Mouse (Mus musculus) forebrain, embryonic 14.5 days (tissue): Measurements from ENCODE around the gene Spast. TPM values are rescaled to one million over a fixed set of nuclear protein-coding genes. Genes with fewer than 3 reads are reported as not detected.

Source experiments
- ATAC-seq: fragments of 200-750 bp; cut with Nextera tagmentation; 2 replicates; pipeline ENCODE4 v1.8.0; 2017; ENCODE audit warnings: mild to moderate bottlenecking, moderate library complexity
- DNase-seq: peaks from one replicate; pipeline ENCODE4 v3.0.0-alpha.2; 2015; ENCODE audit warnings: low spot score
- H3K27ac ChIP-seq: fragments of 300-500 bp; sonication (generic); 2 replicates; pipeline ENCODE4 v1.5.1; 2014; ENCODE audit warnings: low read depth, mild to moderate bottlenecking, control low read depth, low read length, moderate library complexity
- H3K27me3 ChIP-seq: fragments of 300-500 bp; sonication (generic); replicated peaks from 2 replicates; pipeline ENCODE4 v1.6.1; 2014; ENCODE audit warnings: low read length, control low read depth, mixed read lengths; ENCODE audit not compliant: control insufficient read depth, insufficient read depth
- H3K36me3 ChIP-seq: fragments of 300-500 bp; sonication (generic); 2 replicates; pipeline ENCODE4 v1.6.1; 2014; ENCODE audit warnings: low read length, control low read depth; ENCODE audit not compliant: control insufficient read depth, insufficient read depth
- H3K4me1 ChIP-seq: fragments of 300-500 bp; sonication (generic); 2 replicates; pipeline ENCODE4 v1.6.1; 2014; ENCODE audit warnings: antibody characterized with exemption, low read length, control low read depth; ENCODE audit not compliant: control insufficient read depth, insufficient read depth
- H3K4me2 ChIP-seq: fragments of 300-500 bp; sonication (generic); 2 replicates; pipeline ENCODE4 v1.6.1; 2014; ENCODE audit warnings: mild to moderate bottlenecking, control low read depth, low read length
- H3K4me3 ChIP-seq: fragments of 300-500 bp; sonication (generic); 2 replicates; pipeline ENCODE4 v1.5.1; 2014; ENCODE audit warnings: low read depth, low read length, control low read depth
- H3K9ac ChIP-seq: fragments of 300-500 bp; sonication (generic); 2 replicates; pipeline ENCODE4 v1.6.1; 2014; ENCODE audit warnings: mild to moderate bottlenecking, low read length, control low read depth, moderate library complexity
- H3K9me3 ChIP-seq: fragments of 300-500 bp; sonication (generic); replicated peaks from 2 replicates; pipeline ENCODE4 v1.6.1; 2016; ENCODE audit warnings: low read length, control low read depth, mixed read lengths; ENCODE audit not compliant: control insufficient read depth
- WGBS: fragments of 180-500 bp; shearing (Covaris S2); extraction: QIAGEN DNeasy Blood & Tissue Kit; methylation state at CpG from one replicate; pipeline ENCODE4 v1.1.7; 2014; 5-methylcytosine and 5-hydroxymethylcytosine counted together
- polyA plus RNA-seq: library from polyadenylated mRNA; unstranded; fragments of >200 nt; fragmentation: Nextera tagmentation; extraction: Ambion mirVana; gene quantifications from 2 replicates; pipeline ENCODE4 v1.2.1, GENCODE M21; 2014

Gene Spast
- polyA plus RNA-seq, 1 experiment from 2014 or later, result 40.3 TPM

DNA sequence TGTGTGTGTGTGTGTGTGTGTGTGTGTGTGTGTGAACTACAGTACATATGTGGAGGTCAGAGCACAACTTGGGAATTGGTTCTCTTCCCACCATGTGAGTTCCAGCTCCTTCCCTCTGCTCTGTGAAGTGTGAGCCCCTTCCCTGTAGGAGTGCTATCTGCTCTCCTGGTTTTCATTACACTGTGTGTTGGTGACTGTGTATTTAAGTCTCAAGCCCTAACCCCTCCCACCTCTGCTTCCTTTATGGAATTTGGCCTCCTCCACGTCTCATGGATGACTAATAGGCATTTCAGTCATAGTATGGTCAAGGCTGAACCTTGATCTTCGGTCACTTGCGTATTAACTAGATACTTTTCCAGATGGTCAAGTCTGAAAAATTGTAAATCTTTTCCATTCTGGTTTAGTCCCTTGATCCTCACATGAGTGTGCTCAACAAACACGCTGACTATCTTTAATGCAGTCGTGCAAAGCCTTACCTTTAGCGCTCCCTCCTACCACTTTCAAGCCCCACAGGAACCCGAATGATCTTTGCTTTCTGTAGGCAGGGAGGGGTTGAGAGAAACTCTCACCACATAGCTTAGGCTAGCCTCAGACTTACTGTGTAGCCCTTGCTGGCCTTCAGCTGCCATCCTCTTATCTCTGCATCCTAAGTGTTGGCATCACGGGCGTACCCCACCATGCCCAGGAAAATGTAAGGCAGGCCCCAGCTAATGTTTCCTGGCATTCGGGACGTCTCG is 63.9 kb downstream of the Spast start:
- no peak overlapping the region for H3K4me2 ChIP-seq
- WGBS, result 94% methylated on average over 12 of the region's 12 CpGs
- H3K9me3 ChIP-seq, result no peaks in the 10 kb centered on the region
- no peak overlapping the region for H3K9ac ChIP-seq
- H3K36me3 ChIP-seq, result peaks cover 49% of the 10 kb centered on the region
- no peak for ATAC-seq
- H3K4me1 ChIP-seq, result no peaks in the 10 kb centered on the region
- H3K4me3 ChIP-seq, result no peak overlapping the region
- no peak overlapping the region for H3K27ac ChIP-seq
- DNase-seq, result no peak
- no peaks in the 10 kb centered on the region for H3K27me3 ChIP-seq

DNA sequence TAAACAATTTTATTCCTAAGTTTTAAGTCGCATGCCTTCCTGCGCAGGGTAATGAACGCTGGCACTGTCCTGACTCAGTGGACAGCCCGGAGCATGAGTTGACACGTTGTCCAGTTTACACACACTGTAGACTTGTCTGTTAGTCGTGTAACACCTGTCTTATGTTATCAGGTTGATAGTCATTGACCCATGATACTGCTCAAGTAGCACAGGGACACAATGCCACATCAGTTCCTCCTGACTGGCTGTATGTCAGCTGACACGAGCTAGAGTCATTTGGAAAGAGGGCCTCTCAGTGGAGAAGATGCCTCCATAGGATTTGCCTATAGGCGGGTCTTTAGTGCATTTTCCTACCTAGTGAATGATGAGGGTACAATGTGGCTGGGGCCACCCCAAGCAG is 67.7 kb downstream of the Spast start:
- ATAC-seq (no peak), DNase-seq (no peak)
- Histone ChIP-seq H3K4me3 (no peak overlapping the region), H3K27me3 (no peaks in the 10 kb centered on the region), H3K4me1 (no peaks in the 10 kb centered on the region), H3K36me3 (peaks cover 74% of the 10 kb centered on the region), H3K9ac (no peak overlapping the region), H3K9me3 (no peaks in the 10 kb centered on the region), H3K27ac (no peak overlapping the region), H3K4me2 (no peak overlapping the region)
- WGBS, result 85% methylated on average over 8 of the region's 8 CpGs

DNA sequence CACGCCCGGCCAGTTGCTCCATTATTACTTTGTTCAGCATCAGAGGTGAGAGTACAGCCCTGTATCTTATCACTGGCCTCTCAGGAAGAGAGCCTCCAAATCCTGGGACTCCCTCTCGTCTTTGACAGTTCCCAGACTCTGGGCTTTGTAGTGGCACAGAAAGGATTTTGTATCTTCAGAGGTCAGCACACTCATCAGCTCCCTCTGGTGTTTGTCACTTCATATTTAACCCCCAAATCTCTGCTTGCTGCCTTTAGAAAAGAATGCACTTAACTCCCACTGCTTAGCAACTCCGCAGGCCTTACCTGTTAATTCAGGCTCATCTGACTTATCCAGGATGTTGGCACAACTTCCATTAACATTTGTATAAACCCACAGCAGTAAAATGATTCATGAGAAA is 70.9 kb downstream of the Spast start:
- WGBS, result 65% methylated on average over 4 of the region's 4 CpGs
- no peak overlapping the region for H3K4me3 ChIP-seq
- ATAC-seq (no peak), DNase-seq (peak; percentile 14)
- H3K27me3 ChIP-seq, result no peaks in the 10 kb centered on the region
- no peaks in the 10 kb centered on the region for H3K9me3 ChIP-seq
- H3K4me2 ChIP-seq, result no peak overlapping the region
- H3K27ac ChIP-seq, result no peak overlapping the region
- H3K4me1 ChIP-seq, result no peaks in the 10 kb centered on the region
- peaks cover 74% of the 10 kb centered on the region for H3K36me3 ChIP-seq
- H3K9ac ChIP-seq, result no peak overlapping the region

DNA sequence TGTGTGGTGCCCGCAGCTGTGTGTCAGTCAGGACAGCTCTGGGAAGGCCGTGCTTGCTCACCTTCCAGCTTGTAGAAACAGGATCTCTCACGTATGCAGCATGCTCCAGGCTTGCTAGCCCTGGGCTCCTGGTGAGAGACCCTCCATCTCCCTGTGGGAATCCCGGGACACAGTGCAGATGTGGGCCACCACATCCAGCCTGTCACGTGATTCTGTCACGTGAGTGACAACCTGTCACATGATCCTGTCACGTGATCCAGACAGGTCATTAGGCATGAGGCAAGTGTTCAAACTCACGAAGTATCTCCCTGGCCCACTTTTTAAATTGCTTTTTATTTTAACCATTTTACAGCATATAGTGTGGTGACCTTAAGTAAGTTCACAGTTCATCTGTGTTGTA is 74.5 kb downstream of the Spast start:
- H3K4me2 ChIP-seq, result no peak overlapping the region
- no peak overlapping the region for H3K4me3 ChIP-seq
- peaks cover 78% of the 10 kb centered on the region for H3K36me3 ChIP-seq
- H3K27ac ChIP-seq, result no peak overlapping the region
- no peak for ATAC-seq
- no peaks in the 10 kb centered on the region for H3K27me3 ChIP-seq
- no peaks in the 10 kb centered on the region for H3K9me3 ChIP-seq
- H3K9ac ChIP-seq, result no peak overlapping the region
- no peak for DNase-seq
- no peaks in the 10 kb centered on the region for H3K4me1 ChIP-seq
- 87% methylated on average over 8 of the region's 8 CpGs for whole genome bisulfite sequencing

DNA sequence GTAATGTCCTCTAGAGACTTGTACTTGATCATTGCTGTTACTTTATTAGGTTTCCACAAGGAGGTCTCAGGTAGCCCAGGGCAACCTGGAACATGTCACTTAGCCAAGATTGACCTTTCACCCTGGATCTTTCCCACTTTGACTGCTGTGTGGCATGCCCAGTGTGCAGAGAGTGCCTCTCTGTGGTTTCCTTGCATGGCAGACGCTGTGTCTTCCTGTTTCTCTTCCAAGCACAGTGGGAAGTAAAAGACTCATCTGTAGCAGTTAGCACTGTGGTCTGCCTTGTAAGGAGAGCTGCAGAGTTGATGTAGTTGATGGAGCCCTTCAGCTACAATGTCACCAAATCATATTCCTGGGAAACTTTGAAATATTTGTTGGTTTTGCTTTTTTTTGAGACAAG is 75.9 kb downstream of the Spast start:
- no peak overlapping the region for H3K4me3 ChIP-seq
- H3K27ac ChIP-seq, result no peak overlapping the region
- no peaks in the 10 kb centered on the region for H3K9me3 ChIP-seq
- no peak overlapping the region for H3K4me2 ChIP-seq
- H3K36me3 ChIP-seq, result peaks cover 79% of the 10 kb centered on the region
- DNase-seq (no peak), ATAC-seq (no peak)
- H3K4me1 ChIP-seq, result no peaks in the 10 kb centered on the region
- H3K9ac ChIP-seq, result no peak overlapping the region
- 81% methylated on average over 1 of the region's 1 CpGs for WGBS
- no peaks in the 10 kb centered on the region for H3K27me3 ChIP-seq

DNA sequence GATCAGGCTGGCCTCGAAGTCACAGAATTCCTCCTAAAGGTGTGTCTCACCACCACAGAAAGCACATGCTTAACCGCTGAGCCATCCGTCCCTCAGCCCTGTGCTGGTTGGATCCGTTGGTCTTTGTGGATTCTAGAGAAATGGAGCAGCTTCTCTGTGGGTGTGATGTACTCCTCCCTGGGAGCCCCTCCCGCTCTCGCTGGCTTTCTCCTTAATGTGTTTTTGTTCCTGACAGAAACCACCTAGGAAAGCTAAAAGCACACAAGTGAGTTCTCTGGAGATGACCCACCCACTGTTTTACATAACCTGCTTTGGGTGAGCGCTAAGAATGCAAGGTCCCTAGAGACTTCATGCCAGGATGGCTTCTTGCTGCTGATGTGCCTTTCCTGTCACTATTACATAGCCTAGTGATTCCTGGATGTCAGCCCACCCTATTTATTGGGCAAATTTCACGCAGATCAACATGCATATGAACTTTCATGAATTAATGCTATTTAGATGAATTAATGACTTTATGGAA is 78.1 kb downstream of the Spast start:
- no peak overlapping the region for H3K4me2 ChIP-seq
- H3K36me3 ChIP-seq, result peaks cover 80% of the 10 kb centered on the region
- ATAC-seq (no peak), DNase-seq (no peak)
- no peaks in the 10 kb centered on the region for H3K9me3 ChIP-seq
- no peaks in the 10 kb centered on the region for H3K27me3 ChIP-seq
- WGBS, result 94% methylated on average over 8 of the region's 8 CpGs
- H3K4me1 ChIP-seq, result no peaks in the 10 kb centered on the region
- no peak overlapping the region for H3K9ac ChIP-seq
- no peak overlapping the region for H3K4me3 ChIP-seq
- no peak overlapping the region for H3K27ac ChIP-seq

DNA sequence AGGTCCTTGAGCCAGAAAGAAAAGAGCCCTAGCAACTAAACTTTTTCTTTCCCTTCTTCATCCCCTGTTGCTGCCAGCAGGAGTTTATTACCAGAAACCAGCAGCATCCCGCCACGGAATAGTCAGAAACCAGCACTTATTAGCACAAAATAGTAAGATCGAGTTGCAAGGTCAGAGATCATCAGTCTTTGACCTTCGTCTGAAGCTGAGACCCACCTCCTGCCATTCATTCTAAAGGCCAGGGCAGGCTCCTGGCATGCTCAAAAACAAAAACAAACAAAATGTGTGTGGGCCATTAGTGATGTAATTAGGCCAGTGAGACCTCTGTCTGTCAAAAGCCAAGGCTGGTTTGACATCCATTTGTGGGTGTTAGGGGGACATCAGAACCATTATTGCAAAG is 79.4 kb downstream of the Spast start:
- ATAC-seq (no peak), DNase-seq (no peak)
- Histone ChIP-seq H3K27ac (no peak overlapping the region), H3K4me3 (no peak overlapping the region), H3K36me3 (peaks cover 77% of the 10 kb centered on the region), H3K9ac (no peak overlapping the region), H3K4me1 (no peaks in the 10 kb centered on the region), H3K9me3 (no peaks in the 10 kb centered on the region), H3K27me3 (no peaks in the 10 kb centered on the region), H3K4me2 (no peak overlapping the region)
- 58% methylated on average over 4 of the region's 4 CpGs for WGBS

DNA sequence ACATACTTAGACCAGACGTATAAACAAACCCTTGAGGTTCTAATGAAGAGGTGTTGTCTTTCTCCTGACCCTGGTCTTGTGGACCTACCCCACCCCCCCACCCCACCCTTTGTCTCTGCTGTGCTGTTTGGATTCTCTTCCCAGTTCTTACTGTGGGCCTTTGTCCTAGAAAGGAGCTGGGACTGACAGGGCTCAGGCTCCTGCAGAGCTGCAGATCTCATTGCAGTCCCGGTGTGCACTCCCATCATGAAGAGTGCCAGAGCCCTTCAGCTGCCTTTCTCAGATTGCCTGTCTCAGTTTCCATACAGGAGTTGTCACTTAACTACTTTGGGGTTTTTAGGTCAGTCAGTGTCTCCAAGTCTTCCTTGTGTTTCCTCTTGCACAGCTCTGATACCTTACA is 81.9 kb downstream of the Spast start:
- 0 out of 2 replicates have a peak, but pooled peaks cover 4% of the 10 kb centered on the region for H3K4me1 ChIP-seq
- DNase-seq (no peak), ATAC-seq (no peak)
- no peak overlapping the region for H3K27ac ChIP-seq
- H3K4me2 ChIP-seq, result no peak overlapping the region
- H3K4me3 ChIP-seq, result no peak overlapping the region
- H3K36me3 ChIP-seq, result peaks cover 73% of the 10 kb centered on the region
- 57% methylated on average over 2 of the region's 2 CpGs for WGBS
- H3K9me3 ChIP-seq, result no peaks in the 10 kb centered on the region
- H3K9ac ChIP-seq, result no peak overlapping the region
- H3K27me3 ChIP-seq, result no peaks in the 10 kb centered on the region

DNA sequence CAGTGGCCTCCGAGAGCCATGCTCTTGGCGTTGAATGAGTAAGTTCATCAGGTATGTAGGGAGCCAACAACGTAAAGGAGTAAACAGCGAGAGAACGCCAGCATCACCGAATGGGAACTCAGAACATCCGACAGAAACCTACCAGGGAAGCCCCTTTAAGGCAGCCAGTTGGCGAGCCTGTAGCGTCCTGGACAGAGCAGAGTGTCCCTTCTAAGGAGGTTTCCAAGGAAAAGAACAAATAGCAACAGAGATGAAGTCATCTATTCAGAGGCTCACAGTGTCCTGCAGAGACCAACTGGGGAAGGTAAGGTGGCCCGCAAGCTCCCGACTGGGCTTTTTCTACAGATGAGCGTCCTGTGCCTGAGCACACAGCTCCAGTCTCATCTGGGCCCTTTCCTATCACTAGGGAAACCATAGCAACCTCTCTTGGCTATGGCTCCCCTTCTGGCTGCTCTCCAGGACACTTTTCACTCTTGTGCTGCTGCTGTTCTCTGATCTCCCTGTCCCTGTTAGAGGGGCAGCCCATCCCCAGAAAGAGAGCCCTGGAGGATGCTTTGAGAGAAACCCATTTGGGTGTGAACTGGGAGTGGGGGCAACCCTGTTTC is 85.7 kb downstream of the Spast start:
- Histone ChIP-seq H3K27ac (peak overlapping the region; percentile 1; the same call in 1 of the 2 replicates), H3K36me3 (peaks cover 58% of the 10 kb centered on the region), H3K27me3 (no peaks in the 10 kb centered on the region), H3K4me2 (no peak overlapping the region), H3K9ac (no peak overlapping the region; the same call in 1 of the 2 replicates), H3K4me3 (no peak overlapping the region), H3K4me1 (0 out of 2 replicates have a peak, but pooled peaks cover 4% of the 10 kb centered on the region), H3K9me3 (no peaks in the 10 kb centered on the region)
- WGBS, result 68% methylated on average over 12 of the region's 12 CpGs
- peak; percentile 80 for DNase-seq
- ATAC-seq, result peak; percentile 87
